Mouse (Mus musculus) ES-E14 (cell line): ENCODE results near the gene Fyn. TPM values are rescaled to one million over a fixed set of nuclear protein-coding genes. Genes with fewer than 3 reads are reported as not detected.

ENCODE experiments used
- DNase-seq: peaks from one replicate; pipeline ENCODE4 v3.0.0-alpha.2; 2013; ENCODE audit warnings: low read depth, low spot score
- H3K27ac ChIP-seq: 2 replicates; pipeline ENCODE4 v1.5.1; 2012; ENCODE audit warnings: low read depth, mild to moderate bottlenecking, low read length, moderate library complexity, mixed read lengths; ENCODE audit not compliant: poor library complexity, insufficient read depth, severe bottlenecking
- H3K36me3 ChIP-seq: 2 replicates; pipeline ENCODE4 v1.6.1; 2012; ENCODE audit warnings: mild to moderate bottlenecking, low read length, moderate library complexity, mixed read lengths; ENCODE audit not compliant: control insufficient read depth, poor library complexity, insufficient read depth, severe bottlenecking
- H3K4me1 ChIP-seq, 2 experiments: fragments of 150-350 bp in 1 of 2; sonication (generic) in 1 of 2; 2 replicates each; pipeline ENCODE4 v1.6.1; 2012; ENCODE audit warnings: low read length in 2 of 2, mild to moderate bottlenecking in 1 of 2, mixed read lengths in 1 of 2; ENCODE audit not compliant: control insufficient read depth in 2 of 2, insufficient read depth in 2 of 2, poor library complexity in 1 of 2
- H3K4me3 ChIP-seq, 2 experiments: fragments of 150-350 bp in 1 of 2; sonication (generic) in 1 of 2; 2 replicates each; pipeline ENCODE4 v1.5.1; 2012; ENCODE audit warnings: low read length in 2 of 2, low read depth in 1 of 2, mild to moderate bottlenecking in 1 of 2, mixed read lengths in 1 of 2; ENCODE audit not compliant: insufficient read depth in 1 of 2, poor library complexity in 1 of 2, severe bottlenecking in 1 of 2
- H3K9ac ChIP-seq: 2 replicates; pipeline ENCODE4 v1.6.1; 2012; ENCODE audit warnings: low read depth, mild to moderate bottlenecking, low read length, mixed read lengths; ENCODE audit not compliant: poor library complexity, insufficient read depth, severe bottlenecking
- H3K9me3 ChIP-seq: fragments of 150-350 bp; sonication (generic); 2 replicates; pipeline ENCODE4 v1.6.1; 2012; ENCODE audit warnings: low read depth, mild to moderate bottlenecking, low read length; ENCODE audit not compliant: control insufficient read depth, insufficient read depth
- CHD2 ChIP-seq: IDR thresholded peaks from 2 replicates; pipeline ENCODE4 v1.6.1; 2014; ENCODE audit warnings: mild to moderate bottlenecking, low read depth, low read length, inconsistent platforms
- HCFC1 ChIP-seq: IDR thresholded peaks from 2 replicates; pipeline ENCODE4 v1.6.1; 2012; ENCODE audit warnings: low read length, inconsistent platforms, borderline replicate concordance; ENCODE audit not compliant: insufficient read depth
- MAFK ChIP-seq: IDR thresholded peaks from 2 replicates; pipeline ENCODE4 v1.6.1; 2014; ENCODE audit warnings: mild to moderate bottlenecking, low read depth, low read length, inconsistent platforms; ENCODE audit not compliant: insufficient read depth
- ZC3H11A ChIP-seq: IDR thresholded peaks from 2 replicates; pipeline ENCODE4 v1.6.1; 2012; ENCODE audit warnings: low read depth, mild to moderate bottlenecking, inconsistent platforms, low read length, borderline replicate concordance
- ZNF384 ChIP-seq: IDR thresholded peaks from 2 replicates; pipeline ENCODE4 v1.6.1; 2012; ENCODE audit warnings: low read depth, low read length, inconsistent platforms
- in situ Hi-C, 2 experiments: fragments of 600-800 bp; cut with MboI; formaldehyde crosslinking; loops; one replicate each; pipeline ENCODE4 v1.15.1; 2025; ENCODE audit warnings: low sequenced_read_pairs in 2 of 2, inconsistent platforms in 1 of 2; ENCODE audit not compliant: unreplicated experiment in 2 of 2
- total RNA-seq: library from RNA; depleted of rRNA; stranded (reverse); fragments of 300-350 nt; gene quantifications from 2 replicates; pipeline ENCODE4 v1.2.3, GENCODE M21; 2012

Gene Fyn
- total RNA-seq, 1 experiment: 14.6 TPM

DNA sequence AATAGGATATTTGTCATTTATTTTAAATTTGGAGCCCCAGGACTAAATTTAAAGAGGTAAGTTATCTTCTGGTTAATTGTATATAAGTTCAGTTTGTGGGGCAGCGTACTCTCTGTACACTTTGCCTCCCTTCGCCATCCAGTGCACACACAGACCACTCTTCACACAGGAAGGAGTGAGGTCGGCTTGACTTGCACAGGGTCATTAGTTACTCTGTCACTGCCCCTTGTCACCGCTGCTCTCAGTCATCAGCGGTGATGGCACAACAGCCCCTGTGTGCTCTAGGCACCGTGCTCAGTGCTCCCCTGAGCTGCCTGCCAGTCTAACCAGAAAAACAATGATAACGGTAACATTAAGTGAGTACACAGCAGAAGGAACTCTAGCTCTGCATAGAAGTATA is 21.9 kb downstream of the Fyn start:
- Histone ChIP-seq H3K4me1 (peaks cover 0 to 3% of the 10 kb centered on the region in 2 experiments; a peak in 1 of 4 replicates), H3K27ac (no peak overlapping the region), H3K9me3 (no peaks in the 10 kb centered on the region), H3K9ac (no peak overlapping the region), H3K36me3 (no peaks in the 10 kb centered on the region), H3K4me3 (no peak overlapping the region)
- TF ChIP-seq ZC3H11A: no peak
- no peak for TF ChIP-seq MAFK
- TF ChIP-seq HCFC1: no peak
- no peak for TF ChIP-seq CHD2
- no peak for TF ChIP-seq ZNF384
- in situ Hi-C loops: no loop called here
- DNase-seq: no peak

DNA sequence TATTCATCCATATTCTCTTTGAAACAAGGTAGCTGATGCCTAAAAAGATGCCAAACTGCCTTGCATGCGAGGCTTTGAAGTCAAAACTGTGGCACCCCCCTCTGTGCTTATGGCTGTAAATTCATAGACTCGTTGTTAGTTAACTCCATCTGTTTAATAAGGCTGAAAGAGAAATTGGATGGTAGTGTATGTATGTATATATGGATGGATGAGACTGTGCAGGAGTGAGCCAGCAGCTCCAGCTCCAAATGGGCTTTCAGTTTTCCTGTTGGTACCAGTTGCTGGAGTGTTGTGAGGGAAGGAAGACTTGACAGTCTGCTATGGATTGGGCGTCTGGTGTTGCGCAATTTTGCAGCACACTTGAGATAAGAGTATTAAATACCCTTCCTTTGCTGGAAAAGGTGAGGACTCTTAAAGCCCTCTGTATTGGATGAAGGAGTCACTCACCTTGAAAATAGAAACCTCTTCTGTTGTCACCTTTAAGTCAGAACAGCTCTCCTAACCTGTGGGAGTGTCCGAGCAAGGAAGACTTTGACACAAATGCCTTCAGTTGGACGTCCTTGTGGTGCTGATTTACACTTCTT is 24.3 kb downstream of the Fyn start:
- Histone ChIP-seq H3K36me3 (no peaks in the 10 kb centered on the region; the same call in 1 of the 2 replicates), H3K4me3 (no peak overlapping the region), H3K4me1 (no peaks in the 10 kb centered on the region), H3K9ac (no peak overlapping the region), H3K9me3 (no peaks in the 10 kb centered on the region), H3K27ac (no peak overlapping the region)
- no peak for DNase-seq
- in situ Hi-C loops: no loop called here
- TF ChIP-seq ZC3H11A (no peak), ZNF384 (no peak), MAFK (no peak), HCFC1 (no peak), CHD2 (no peak)

- DNase-seq: no peak
- no peaks in the 10 kb centered on the region for H3K4me1 ChIP-seq
- no peaks in the 10 kb centered on the region for H3K9me3 ChIP-seq
- TF ChIP-seq MAFK: no peak
- TF ChIP-seq HCFC1: no peak
- H3K36me3 ChIP-seq: no peaks in the 10 kb centered on the region; the same call in 1 of the 2 replicates
- H3K4me3 ChIP-seq: no peak overlapping the region
- H3K27ac ChIP-seq: no peak overlapping the region
- in situ Hi-C loops: no loop called here
- H3K9ac ChIP-seq: no peak overlapping the region
Observed at GRCm38 (mm10) chr10:39395544-39395943, 26.9 kb downstream of the Fyn start.

- no peak overlapping the region for H3K9ac ChIP-seq
- in situ Hi-C loops: no loop called here
- no peaks in the 10 kb centered on the region; the same call in 1 of the 2 replicates for H3K36me3 ChIP-seq
- H3K4me3 ChIP-seq: no peak overlapping the region
- TF ChIP-seq HCFC1 (no peak), MAFK (no peak), ZNF384 (no peak), CHD2 (no peak), ZC3H11A (no peak)
- H3K9me3 ChIP-seq: no peaks in the 10 kb centered on the region
- no peaks in the 10 kb centered on the region for H3K4me1 ChIP-seq
- H3K27ac ChIP-seq: no peak overlapping the region
- peak; percentile 30 for DNase-seq
Observed at GRCm38 (mm10) chr10:39398924-39399323, 30.3 kb downstream of the Fyn start.

DNA sequence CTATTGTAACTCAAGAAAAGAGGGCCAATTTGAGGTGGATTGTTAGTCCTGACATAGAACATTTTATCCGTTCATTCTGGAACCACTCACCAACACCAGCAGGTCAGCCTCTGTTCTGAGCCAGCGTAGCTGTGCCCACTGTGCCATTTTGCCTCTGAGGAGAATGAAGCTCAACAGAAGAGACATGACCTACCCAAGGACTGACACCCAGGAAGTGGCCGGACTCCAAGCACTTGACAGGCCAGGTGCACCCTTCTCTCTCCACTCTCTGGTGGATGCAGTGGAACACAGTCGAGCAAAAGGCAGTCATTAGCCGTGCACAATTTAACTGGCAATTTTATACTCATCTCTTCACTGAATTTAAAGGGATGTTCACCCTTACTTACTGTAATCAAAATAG is 31.5 kb downstream of the Fyn start:
- in situ Hi-C loops: no loop called here
- Histone ChIP-seq H3K9ac (no peak overlapping the region), H3K4me3 (no peak overlapping the region), H3K9me3 (no peaks in the 10 kb centered on the region), H3K36me3 (no peaks in the 10 kb centered on the region; the same call in 1 of the 2 replicates), H3K27ac (no peak overlapping the region), H3K4me1 (no peaks in the 10 kb centered on the region)
- no peak for DNase-seq
- TF ChIP-seq HCFC1 (no peak), ZC3H11A (no peak), CHD2 (no peak), MAFK (no peak), ZNF384 (no peak)
